Mouse (Mus musculus): ENCODE measurements around the gene Dupd1. TPM values are rescaled to one million over a fixed set of nuclear protein-coding genes. Genes with fewer than 3 reads are reported as not detected.
A peak's percentile ranks its signal among the peaks of the same experiment; 100 is the strongest.

Dupd1 gene
- polyA plus RNA-seq, 1 experiment, result 0.24 TPM

DNA sequence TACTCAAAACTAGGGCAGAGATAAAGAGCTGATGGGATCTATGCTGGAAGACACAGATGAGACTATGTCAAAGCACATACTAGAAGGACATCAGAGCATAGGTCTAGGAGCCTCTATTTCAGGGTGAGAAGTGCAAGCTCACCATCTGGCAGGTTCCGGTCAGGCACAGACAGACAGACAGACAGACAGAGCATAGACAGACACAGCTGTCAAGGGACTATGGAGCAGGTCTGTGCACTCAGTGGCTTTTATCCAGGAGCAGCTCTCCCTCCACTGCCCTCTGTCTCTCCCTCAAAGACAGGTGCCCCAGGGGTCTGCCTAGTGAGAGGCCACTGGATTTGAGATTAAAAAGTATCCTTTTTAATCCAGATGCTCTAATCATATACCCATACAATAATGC lies 29.8 kb upstream of the Dupd1 start:
- TF ChIP-seq POLR2A (IDR thresholded peaks at IDR 0.05; ENCODE audit: control insufficient read depth, extremely low read depth, insufficient read depth, low read length, poor library complexity) (no peak), CTCF (IDR thresholded peaks at IDR 0.05; ENCODE audit: borderline replicate concordance, control insufficient read depth, extremely low read depth, insufficient read depth, low read length, poor library complexity) (no peak)
- no peaks in the 10 kb centered on the region for H3K27me3 ChIP-seq (ENCODE audit: control insufficient read depth, insufficient read depth, low read length)
- H3K4me3 ChIP-seq (ENCODE audit: control insufficient read depth, insufficient read depth, low read length), result no peak overlapping the region
- no peaks in the 10 kb centered on the region for H3K36me3 ChIP-seq (ENCODE audit: control insufficient read depth, insufficient read depth, low read length)
- H3K4me1 ChIP-seq (replicated peaks; ENCODE audit: control insufficient read depth, insufficient read depth, low read length), result no peaks in the 10 kb centered on the region
- no peak for DNase-seq
- WGBS, result 100% methylated on average over 1 of the region's 1 CpGs
- H3K27ac ChIP-seq (ENCODE audit: control insufficient read depth, insufficient read depth, low read length), result no peak overlapping the region

DNA sequence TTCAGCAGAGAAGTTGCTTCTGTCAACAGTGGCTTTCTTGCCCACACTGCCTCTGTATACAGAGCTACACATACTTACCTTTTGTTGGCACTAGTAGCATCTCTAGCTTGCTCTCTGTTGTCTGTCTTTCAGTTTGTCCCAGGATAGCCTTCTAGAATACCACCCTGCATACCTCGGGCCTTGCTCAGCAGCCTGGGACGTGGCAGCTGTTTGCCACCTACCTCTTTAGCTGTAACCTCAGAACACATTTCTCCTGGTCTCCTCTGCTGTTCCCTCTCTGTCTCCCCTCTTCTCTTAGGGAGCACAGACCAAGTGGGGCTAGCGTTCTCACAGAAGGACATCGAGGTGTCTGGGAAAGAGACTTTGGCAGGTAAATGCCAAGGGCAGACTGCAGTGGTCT lies 28.1 kb upstream of the Dupd1 start:
- WGBS, result 95% methylated on average over 4 of the region's 4 CpGs
- no peak for DNase-seq
- H3K4me1 ChIP-seq (replicated peaks; ENCODE audit: control insufficient read depth, insufficient read depth, low read length), result no peaks in the 10 kb centered on the region
- H3K4me3 ChIP-seq (ENCODE audit: control insufficient read depth, insufficient read depth, low read length), result no peak overlapping the region
- H3K36me3 ChIP-seq (ENCODE audit: control insufficient read depth, insufficient read depth, low read length), result no peaks in the 10 kb centered on the region
- H3K27me3 ChIP-seq (ENCODE audit: control insufficient read depth, insufficient read depth, low read length), result no peaks in the 10 kb centered on the region
- no peak overlapping the region for H3K27ac ChIP-seq (ENCODE audit: control insufficient read depth, insufficient read depth, low read length)
- TF ChIP-seq POLR2A (IDR thresholded peaks at IDR 0.05; ENCODE audit: control insufficient read depth, extremely low read depth, insufficient read depth, low read length, poor library complexity) (no peak), CTCF (IDR thresholded peaks at IDR 0.05; ENCODE audit: borderline replicate concordance, control insufficient read depth, extremely low read depth, insufficient read depth, low read length, poor library complexity) (no peak)

DNA sequence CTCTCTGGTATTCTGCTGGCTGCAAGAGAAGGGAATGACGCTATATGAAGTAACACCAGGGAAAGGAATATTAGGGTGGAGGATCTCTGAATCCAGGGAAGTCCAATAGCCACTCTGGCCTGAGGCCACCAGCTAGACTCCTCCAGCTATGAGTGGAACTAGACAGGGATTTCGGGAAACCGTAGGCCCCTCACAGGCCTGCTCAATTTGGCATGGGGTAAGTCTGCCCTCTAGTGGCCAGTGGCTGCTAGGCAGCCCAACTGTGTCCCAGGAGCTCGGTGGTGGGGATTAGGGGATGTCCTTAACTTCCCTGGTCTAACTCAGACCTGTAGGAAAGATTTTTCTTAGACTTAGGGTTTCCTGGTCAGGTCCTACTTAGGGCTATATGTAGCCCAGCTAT lies 27.4 kb upstream of the Dupd1 start:
- 30% methylated on average over 4 of the region's 4 CpGs for WGBS
- TF ChIP-seq POLR2A (IDR thresholded peaks at IDR 0.05; ENCODE audit: control insufficient read depth, extremely low read depth, insufficient read depth, low read length, poor library complexity) (no peak), CTCF (IDR thresholded peaks at IDR 0.05; ENCODE audit: borderline replicate concordance, control insufficient read depth, extremely low read depth, insufficient read depth, low read length, poor library complexity) (peak; percentile 94)
- Histone ChIP-seq H3K27me3 (ENCODE audit: control insufficient read depth, insufficient read depth, low read length) (no peaks in the 10 kb centered on the region), H3K4me3 (ENCODE audit: control insufficient read depth, insufficient read depth, low read length) (no peak overlapping the region), H3K4me1 (replicated peaks; ENCODE audit: control insufficient read depth, insufficient read depth, low read length) (no peaks in the 10 kb centered on the region), H3K36me3 (ENCODE audit: control insufficient read depth, insufficient read depth, low read length) (no peaks in the 10 kb centered on the region), H3K27ac (ENCODE audit: control insufficient read depth, insufficient read depth, low read length) (no peak overlapping the region)
- peak; percentile 73 for DNase-seq

DNA sequence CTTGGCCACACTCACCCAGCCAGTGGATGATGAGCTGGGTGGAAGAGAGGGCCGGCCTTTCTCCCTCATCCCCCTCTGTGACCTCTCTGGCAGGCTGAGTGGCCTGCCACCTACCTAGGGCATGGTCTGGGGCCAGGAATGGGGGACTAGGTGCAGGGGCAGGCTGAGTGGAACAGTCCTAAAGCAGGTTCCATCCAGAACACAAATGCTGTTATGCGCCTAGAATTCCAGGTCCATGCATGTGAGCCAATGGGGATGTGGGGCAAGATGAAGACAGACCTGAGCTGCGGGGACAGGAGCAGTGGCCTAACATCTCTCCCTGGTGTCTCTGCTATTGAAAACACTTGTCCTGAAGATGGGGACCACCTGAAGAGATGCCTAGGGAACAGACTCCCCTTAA lies 26.9 kb upstream of the Dupd1 start:
- DNase-seq, result no peak
- H3K4me1 ChIP-seq (replicated peaks; ENCODE audit: control insufficient read depth, insufficient read depth, low read length), result no peaks in the 10 kb centered on the region
- no peak overlapping the region for H3K27ac ChIP-seq (ENCODE audit: control insufficient read depth, insufficient read depth, low read length)
- 89% methylated on average over 3 of the region's 3 CpGs for WGBS
- H3K4me3 ChIP-seq (ENCODE audit: control insufficient read depth, insufficient read depth, low read length), result no peak overlapping the region
- H3K36me3 ChIP-seq (ENCODE audit: control insufficient read depth, insufficient read depth, low read length), result no peaks in the 10 kb centered on the region
- TF ChIP-seq CTCF (IDR thresholded peaks at IDR 0.05; ENCODE audit: borderline replicate concordance, control insufficient read depth, extremely low read depth, insufficient read depth, low read length, poor library complexity) (no peak), POLR2A (IDR thresholded peaks at IDR 0.05; ENCODE audit: control insufficient read depth, extremely low read depth, insufficient read depth, low read length, poor library complexity) (no peak)
- H3K27me3 ChIP-seq (ENCODE audit: control insufficient read depth, insufficient read depth, low read length), result no peaks in the 10 kb centered on the region

DNA sequence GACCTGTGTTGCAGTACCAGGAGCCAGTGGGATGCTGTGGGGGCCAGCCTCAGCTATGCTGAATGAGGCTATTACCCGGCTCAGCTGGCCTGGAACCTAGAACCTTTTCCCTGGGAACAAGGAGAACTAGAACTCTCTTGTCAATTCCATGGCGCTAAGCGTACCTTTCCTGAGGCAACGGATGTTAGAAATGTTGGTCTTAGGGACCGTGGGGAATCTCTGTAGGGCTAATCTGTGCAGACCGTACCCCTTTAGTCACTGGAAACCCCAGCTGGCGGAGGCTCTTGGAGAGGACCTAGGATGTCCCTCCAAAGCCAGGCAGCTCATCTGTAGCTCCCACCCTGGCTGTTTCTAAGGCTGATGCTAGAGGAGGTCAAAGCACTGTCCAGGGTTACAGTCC lies 26.0 kb upstream of the Dupd1 start:
- no peak overlapping the region for H3K27ac ChIP-seq (ENCODE audit: control insufficient read depth, insufficient read depth, low read length)
- 99% methylated on average over 7 of the region's 7 CpGs for WGBS
- no peak for DNase-seq
- H3K4me1 ChIP-seq (replicated peaks; ENCODE audit: control insufficient read depth, insufficient read depth, low read length), result no peaks in the 10 kb centered on the region
- H3K27me3 ChIP-seq (ENCODE audit: control insufficient read depth, insufficient read depth, low read length), result no peaks in the 10 kb centered on the region
- TF ChIP-seq POLR2A (IDR thresholded peaks at IDR 0.05; ENCODE audit: control insufficient read depth, extremely low read depth, insufficient read depth, low read length, poor library complexity) (no peak), CTCF (IDR thresholded peaks at IDR 0.05; ENCODE audit: borderline replicate concordance, control insufficient read depth, extremely low read depth, insufficient read depth, low read length, poor library complexity) (no peak)
- H3K4me3 ChIP-seq (ENCODE audit: control insufficient read depth, insufficient read depth, low read length), result no peak overlapping the region
- H3K36me3 ChIP-seq (ENCODE audit: control insufficient read depth, insufficient read depth, low read length), result no peaks in the 10 kb centered on the region

DNA sequence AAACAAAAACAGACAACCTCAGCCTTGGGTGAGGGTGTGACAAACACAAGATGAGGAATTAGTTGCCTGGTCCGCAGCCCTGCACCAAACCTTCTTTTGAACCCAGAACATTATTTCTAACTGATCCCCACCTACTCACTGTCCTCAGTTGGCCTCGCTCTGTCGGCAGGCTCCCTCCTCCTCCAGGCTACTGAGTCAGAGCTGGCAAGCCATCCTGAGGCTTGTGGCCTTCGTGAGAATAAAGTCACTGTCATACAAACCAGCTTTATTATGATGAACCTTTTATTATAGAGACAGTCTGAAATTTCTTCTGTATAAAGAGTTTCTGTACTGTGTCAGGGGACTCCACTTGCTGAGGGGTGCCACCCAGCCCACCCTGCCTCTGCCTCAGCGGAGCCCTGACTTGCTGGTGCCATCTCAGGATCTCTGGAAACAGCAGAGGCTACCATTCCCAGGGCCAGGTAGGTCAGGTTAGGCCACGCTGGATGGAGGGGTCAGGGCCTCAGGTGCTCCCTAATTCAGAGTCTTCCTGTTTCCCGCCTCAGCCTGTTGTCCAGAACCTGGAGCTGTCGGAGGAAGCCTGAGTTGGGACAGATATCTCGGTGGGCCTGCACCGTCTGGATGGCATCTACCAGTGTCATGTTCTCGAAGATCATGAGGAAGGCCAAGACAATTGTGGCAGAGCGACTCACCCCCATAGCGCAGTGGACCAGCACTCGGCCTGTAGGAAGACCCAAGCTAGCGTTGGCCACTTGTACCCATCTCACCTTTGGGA lies 18.9 kb upstream of the Dupd1 start:
- WGBS, result 95% methylated on average over 15 of the region's 15 CpGs
- no peak overlapping the region for H3K27ac ChIP-seq (ENCODE audit: control insufficient read depth, insufficient read depth, low read length)
- H3K4me1 ChIP-seq (replicated peaks; ENCODE audit: control insufficient read depth, insufficient read depth, low read length), result no peaks in the 10 kb centered on the region
- DNase-seq, result no peak
- TF ChIP-seq POLR2A (IDR thresholded peaks at IDR 0.05; ENCODE audit: control insufficient read depth, extremely low read depth, insufficient read depth, low read length, poor library complexity) (no peak), CTCF (IDR thresholded peaks at IDR 0.05; ENCODE audit: borderline replicate concordance, control insufficient read depth, extremely low read depth, insufficient read depth, low read length, poor library complexity) (no peak)
- H3K27me3 ChIP-seq (ENCODE audit: control insufficient read depth, insufficient read depth, low read length), result no peaks in the 10 kb centered on the region
- H3K4me3 ChIP-seq (ENCODE audit: control insufficient read depth, insufficient read depth, low read length), result no peak overlapping the region
- no peaks in the 10 kb centered on the region for H3K36me3 ChIP-seq (ENCODE audit: control insufficient read depth, insufficient read depth, low read length)

Measured in thymus, adult 2 months (tissue).